In the genomic region with DNA sequence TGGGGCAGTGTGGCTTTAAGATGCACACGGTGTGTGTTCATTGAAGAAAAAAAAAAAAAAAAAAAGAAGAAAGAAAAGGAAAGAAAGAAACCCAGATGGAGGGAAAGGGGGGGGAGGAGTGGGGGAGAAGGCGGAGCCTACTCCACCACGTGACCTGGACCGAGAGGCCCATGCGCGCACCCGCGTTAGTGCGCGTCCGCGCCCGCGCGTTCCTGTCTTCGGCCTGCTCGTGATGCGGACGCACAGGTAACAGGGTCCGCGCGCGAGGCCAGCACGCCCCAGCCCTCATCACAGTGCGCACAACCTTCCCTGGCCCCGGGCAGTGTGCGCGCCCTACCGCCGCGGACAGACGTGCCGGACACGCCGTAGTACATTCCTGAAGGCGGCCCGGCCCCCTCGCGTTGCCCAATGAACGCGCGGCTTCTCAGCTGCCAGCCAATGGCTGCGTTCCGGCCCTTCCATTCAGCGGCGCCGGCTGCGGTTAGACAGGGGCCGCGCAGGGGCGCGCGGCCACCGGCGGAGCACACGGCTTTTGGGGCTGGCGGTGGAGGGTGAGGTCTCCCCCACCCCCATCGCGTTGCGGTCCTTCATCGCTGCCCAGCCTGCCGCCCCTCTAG, we compare ENCODE assay signal across 8 mouse cellular contexts. TPM values are rescaled to one million over a fixed set of nuclear protein-coding genes. Genes with fewer than 3 reads are reported as not detected.
DNase-seq lines count a peak whose midpoint lies in the region; ATAC-seq and TF ChIP-seq lines count a peak whose summit lies in the region.

No protein-coding gene starts in this region.

- WGBS in hindbrain, embryonic 10.5 days: under 1% methylated on average over 62 of the region's 62 CpGs
- 1% methylated on average over 62 of the region's 62 CpGs for WGBS in lung, embryonic 15.5 days
- under 1% methylated on average over 62 of the region's 62 CpGs for WGBS in olfactory bulb, adult 2 months

- ATAC-seq in frontal cortex, adult (ENCODE audit: low TSS enrichment): peak; percentile 62
- ATAC-seq in lung, embryonic 15.5 days (ENCODE audit: borderline replicate concordance, extremely low read depth, low FRiP score, low TSS enrichment): peak; percentile 88

- peak; percentile 82 for DNase-seq in MEL-GATA-1-ER (ENCODE audit: extremely low read depth, low read depth)
- peak; percentile 97 for DNase-seq in cerebellum, adult 9-10 months
- peak; percentile 97 for DNase-seq in hindbrain, embryonic 10.5 days (ENCODE audit: low spot score)
- DNase-seq in layer of hippocampus, adult 9-10 months (ENCODE audit: low spot score): peak; percentile 88
- DNase-seq in thymus, adult 18-20 months: peak; percentile 81 to 82

- peaks cover 18% of the 10 kb centered on the region for H3K36me3 ChIP-seq in hindbrain, embryonic 10.5 days
- no peaks in the 10 kb centered on the region for H3K36me3 ChIP-seq in lung, embryonic 15.5 days

- H3K27ac ChIP-seq in hindbrain, embryonic 10.5 days: peak overlapping the region; percentile 98
- peak overlapping the region; percentile 100 for H3K27ac ChIP-seq in lung, embryonic 15.5 days
- H3K27ac ChIP-seq in olfactory bulb, adult 2 months (ENCODE audit: insufficient read depth, low read depth, low read length): peak overlapping the region; percentile 78

- no peak for TF ChIP-seq CTCF in olfactory bulb, adult 2 months (IDR thresholded peaks at IDR 0.05; ENCODE audit: insufficient read depth, low read depth, low read length)

- TF ChIP-seq POLR2A in olfactory bulb, adult 2 months (IDR thresholded peaks at IDR 0.05; ENCODE audit: insufficient read depth, low read depth, low read length): peak; percentile 48; the same call in 1 of the 2 replicates

- H3K4me2 ChIP-seq in lung, embryonic 15.5 days: peak overlapping the region; percentile 88

- peak overlapping the region; percentile 86 for H3K4me3 ChIP-seq in hindbrain, embryonic 10.5 days
- peak overlapping the region; percentile 89 for H3K4me3 ChIP-seq in lung, embryonic 15.5 days
- H3K4me3 ChIP-seq in olfactory bulb, adult 2 months (ENCODE audit: insufficient read depth, low read depth, low read length): peak overlapping the region; percentile 72

- H3K9me3 ChIP-seq in hindbrain, embryonic 10.5 days: no peaks in the 10 kb centered on the region
- H3K9me3 ChIP-seq in lung, embryonic 15.5 days: no peaks in the 10 kb centered on the region

- H3K4me1 ChIP-seq in hindbrain, embryonic 10.5 days (replicated peaks): peaks cover 60% of the 10 kb centered on the region
- H3K4me1 ChIP-seq in lung, embryonic 15.5 days: peaks cover 26% of the 10 kb centered on the region
- H3K4me1 ChIP-seq in olfactory bulb, adult 2 months (ENCODE audit: control insufficient read depth, insufficient read depth, low read length): peaks cover 4% of the 10 kb centered on the region

- H3K27me3 ChIP-seq in hindbrain, embryonic 10.5 days (ENCODE audit: insufficient read depth, poor library complexity, severe bottlenecking): peaks cover 42% of the 10 kb centered on the region
- H3K27me3 ChIP-seq in lung, embryonic 15.5 days: no peaks in the 10 kb centered on the region

- peak overlapping the region; percentile 52 for H3K9ac ChIP-seq in lung, embryonic 15.5 days

RNA-seq across cellular contexts. Expression of a gene that starts 5.6 kb away (rescaled TPM):
- 21.8 and 22.1 TPM in 2 replicates for polyA plus RNA-seq in hindbrain, embryonic 10.5 days (2016; fragmentation: Nextera tagmentation; extraction: Ambion mirVana)
- 34.8 and 36.8 TPM in 2 replicates for polyA plus RNA-seq in lung, embryonic 15.5 days (2015; fragmentation: Nextera tagmentation; extraction: Ambion mirVana)
- not detected in 2 replicates for polyA plus RNA-seq in olfactory bulb, adult 2 months (2012; ENCODE audit: insufficient read depth, insufficient read length, low replicate concordance, missing spikeins)

Comparison
In these comparisons a context has a peak if more than half of its experiments do, and no peak if none do; other contexts are left out.
1. Peak in every context shown above with its lines: DNase-seq, ATAC-seq, H3K4me3 ChIP-seq and H3K27ac ChIP-seq.